Mouse (Mus musculus): ENCODE measurements around the gene Macrod2. TPM values are rescaled to one million over a fixed set of nuclear protein-coding genes. Genes with fewer than 3 reads are reported as not detected.

Gene Macrod2
- polyA plus RNA-seq, 1 experiment, result 16.3 TPM

DNA sequence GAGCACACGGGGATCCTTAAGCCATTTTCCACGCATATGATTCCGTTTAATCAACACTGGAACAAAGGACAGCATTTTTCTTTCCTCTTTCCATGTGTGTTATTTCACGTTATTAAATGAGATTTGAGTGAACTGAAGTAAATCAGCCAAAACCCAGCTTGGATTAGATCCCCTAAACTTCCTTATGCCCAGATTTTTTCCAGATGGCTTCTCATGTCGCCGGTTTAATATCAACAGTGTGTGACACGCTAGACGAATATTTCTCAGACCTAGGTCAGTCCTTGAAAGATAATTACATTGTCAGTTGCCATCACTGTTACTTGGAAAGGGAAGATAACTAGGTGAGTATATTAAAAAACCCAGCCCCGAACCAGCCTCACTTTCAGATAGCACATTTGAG lies 1484.6 kb downstream of the Macrod2 start:
- TF ChIP-seq POLR2A (IDR thresholded peaks at IDR 0.05; ENCODE audit: control insufficient read depth, low read depth, low read length) (no peak), CTCF (IDR thresholded peaks at IDR 0.05; ENCODE audit: control insufficient read depth, insufficient read depth, insufficient replicate concordance, low read depth, low read length) (no peak)
- H3K4me3 ChIP-seq (ENCODE audit: control insufficient read depth, low read depth, low read length), result no peak overlapping the region
- H3K4me1 ChIP-seq (ENCODE audit: control insufficient read depth, insufficient read depth, low read length), result no peaks in the 10 kb centered on the region
- no peaks in the 10 kb centered on the region for H3K36me3 ChIP-seq (ENCODE audit: control insufficient read depth, insufficient read depth, low read length)
- no peak overlapping the region for H3K27ac ChIP-seq (ENCODE audit: control insufficient read depth, insufficient read depth, low read depth, low read length)
- H3K27me3 ChIP-seq (ENCODE audit: control insufficient read depth, insufficient read depth, low read length), result no peaks in the 10 kb centered on the region

DNA sequence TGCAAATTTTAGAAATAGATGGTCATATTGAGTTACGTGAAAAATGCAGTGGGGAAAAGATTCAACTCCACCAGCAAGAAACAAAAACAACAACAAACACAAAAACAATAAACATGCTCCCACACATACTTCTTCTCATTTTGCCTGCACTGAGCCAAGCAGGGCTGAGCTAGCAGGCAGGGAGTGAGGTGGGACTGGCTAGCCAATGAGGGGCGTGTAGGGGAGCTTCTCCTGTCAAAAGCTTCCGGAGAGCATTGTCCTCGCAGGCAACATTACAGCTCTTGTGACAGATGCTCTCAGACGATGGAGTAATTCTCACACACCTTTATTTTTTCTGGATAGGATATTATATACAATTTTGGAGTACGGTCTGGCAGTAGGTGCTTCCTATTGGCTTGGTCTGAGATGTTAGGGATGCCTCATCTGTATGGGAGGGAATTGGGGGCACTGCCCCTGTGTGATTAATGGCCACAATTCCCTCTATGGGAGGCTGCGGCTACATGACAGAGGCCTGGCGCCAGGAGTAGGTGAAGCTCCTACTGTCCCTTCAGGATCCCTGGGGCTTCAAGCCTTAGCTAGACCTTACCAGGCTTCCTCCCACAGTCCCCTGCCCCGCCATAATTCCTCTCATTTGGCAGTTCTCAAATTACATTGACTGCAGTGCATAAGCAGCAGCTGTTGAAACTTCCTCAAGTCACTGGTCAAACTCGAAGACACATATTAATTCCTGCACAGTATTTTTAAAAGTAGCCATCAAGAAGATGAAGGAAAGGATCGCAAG lies 1491.8 kb downstream of the Macrod2 start:
- Histone ChIP-seq H3K4me1 (ENCODE audit: control insufficient read depth, insufficient read depth, low read length) (no peaks in the 10 kb centered on the region), H3K27me3 (ENCODE audit: control insufficient read depth, insufficient read depth, low read length) (no peaks in the 10 kb centered on the region), H3K4me3 (ENCODE audit: control insufficient read depth, low read depth, low read length) (no peak overlapping the region), H3K27ac (ENCODE audit: control insufficient read depth, insufficient read depth, low read depth, low read length) (no peak overlapping the region), H3K36me3 (ENCODE audit: control insufficient read depth, insufficient read depth, low read length) (no peaks in the 10 kb centered on the region)
- TF ChIP-seq POLR2A (IDR thresholded peaks at IDR 0.05; ENCODE audit: control insufficient read depth, low read depth, low read length) (no peak), CTCF (IDR thresholded peaks at IDR 0.05; ENCODE audit: control insufficient read depth, insufficient read depth, insufficient replicate concordance, low read depth, low read length) (no peak)

DNA sequence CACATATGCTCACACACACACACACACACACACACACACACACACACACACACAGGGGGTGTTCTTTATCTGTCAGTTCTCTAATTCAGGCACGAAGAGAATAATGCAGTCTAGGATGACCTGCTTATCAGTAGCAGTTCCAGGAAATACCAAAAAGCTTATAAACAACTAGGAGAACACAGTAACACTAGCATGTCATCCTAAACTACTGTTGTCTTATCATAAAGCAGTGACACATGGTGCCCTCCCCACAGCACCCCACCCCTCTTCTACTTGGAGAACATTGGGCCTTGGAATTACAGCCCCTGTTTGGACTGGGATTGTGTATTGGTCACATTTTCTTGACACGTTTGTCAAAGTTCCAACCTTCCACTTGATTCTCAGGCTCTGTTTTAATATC lies 1494.4 kb downstream of the Macrod2 start:
- TF ChIP-seq POLR2A (IDR thresholded peaks at IDR 0.05; ENCODE audit: control insufficient read depth, low read depth, low read length) (no peak), CTCF (IDR thresholded peaks at IDR 0.05; ENCODE audit: control insufficient read depth, insufficient read depth, insufficient replicate concordance, low read depth, low read length) (no peak)

DNA sequence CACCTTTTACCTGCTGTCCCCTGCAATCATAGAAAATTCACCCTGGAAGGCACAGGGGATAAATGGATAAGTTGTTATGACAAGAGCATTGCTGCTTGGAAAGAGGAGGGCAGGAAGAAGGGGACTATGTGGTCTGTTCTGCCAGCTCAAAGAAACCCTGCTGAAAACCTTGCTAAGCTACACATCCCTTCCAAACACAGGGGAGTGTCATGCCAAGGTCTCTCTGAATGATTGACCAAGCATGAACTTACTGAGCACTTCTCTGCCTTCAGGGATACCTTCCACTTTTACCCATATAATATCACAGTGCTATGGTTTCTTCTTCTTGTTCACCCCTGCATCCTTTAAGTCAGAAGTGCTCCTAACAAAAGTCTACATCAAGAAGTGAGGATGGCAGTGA lies 1502.8 kb downstream of the Macrod2 start:
- Histone ChIP-seq H3K4me1 (ENCODE audit: control insufficient read depth, insufficient read depth, low read length) (no peaks in the 10 kb centered on the region), H3K27me3 (ENCODE audit: control insufficient read depth, insufficient read depth, low read length) (no peaks in the 10 kb centered on the region), H3K27ac (ENCODE audit: control insufficient read depth, insufficient read depth, low read depth, low read length) (no peak overlapping the region), H3K4me3 (ENCODE audit: control insufficient read depth, low read depth, low read length) (no peak overlapping the region), H3K36me3 (ENCODE audit: control insufficient read depth, insufficient read depth, low read length) (no peaks in the 10 kb centered on the region)
- TF ChIP-seq CTCF (IDR thresholded peaks at IDR 0.05; ENCODE audit: control insufficient read depth, insufficient read depth, insufficient replicate concordance, low read depth, low read length) (no peak), POLR2A (IDR thresholded peaks at IDR 0.05; ENCODE audit: control insufficient read depth, low read depth, low read length) (no peak)

More for the DNA sequence above, 1494.4 kb downstream of the Macrod2 start:
- H3K36me3 ChIP-seq (ENCODE audit: control insufficient read depth, insufficient read depth, low read length), result no peaks in the 10 kb centered on the region
- H3K27me3 ChIP-seq (ENCODE audit: control insufficient read depth, insufficient read depth, low read length), result no peaks in the 10 kb centered on the region
- no peak overlapping the region for H3K27ac ChIP-seq (ENCODE audit: control insufficient read depth, insufficient read depth, low read depth, low read length)
- H3K4me1 ChIP-seq (ENCODE audit: control insufficient read depth, insufficient read depth, low read length), result no peaks in the 10 kb centered on the region
- no peak overlapping the region for H3K4me3 ChIP-seq (ENCODE audit: control insufficient read depth, low read depth, low read length)

DNA sequence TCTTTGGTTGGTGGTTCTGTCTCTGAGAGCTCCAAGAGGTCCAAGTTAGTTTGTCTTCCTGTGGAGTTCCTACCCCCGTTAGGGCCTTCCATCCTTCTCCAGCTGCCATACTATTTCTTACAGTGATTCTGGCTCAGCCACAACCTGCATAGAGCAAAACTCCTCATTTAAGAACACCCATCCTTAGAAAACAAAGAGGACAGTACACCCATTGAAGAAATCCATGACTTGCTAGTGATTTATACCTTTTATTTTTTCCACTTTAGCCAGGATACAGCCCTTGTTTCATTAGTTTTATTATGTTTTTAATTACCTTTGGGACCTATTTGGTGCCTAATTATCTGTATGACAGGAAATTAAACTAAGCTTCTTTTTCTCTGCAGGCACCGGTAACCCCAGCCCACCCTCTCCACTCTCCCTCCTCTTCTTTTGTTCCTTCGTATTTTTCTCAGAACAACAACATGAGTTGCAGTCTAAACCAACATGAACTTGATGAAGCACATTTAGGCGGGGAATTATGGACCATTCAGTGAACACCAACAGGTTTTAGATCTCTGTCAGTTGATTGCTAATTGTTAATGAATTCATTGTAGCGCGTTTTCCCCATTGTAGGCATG lies 1516.8 kb downstream of the Macrod2 start:
- no peak overlapping the region for H3K4me3 ChIP-seq (ENCODE audit: control insufficient read depth, low read depth, low read length)
- no peak overlapping the region for H3K27ac ChIP-seq (ENCODE audit: control insufficient read depth, insufficient read depth, low read depth, low read length)
- no peaks in the 10 kb centered on the region for H3K27me3 ChIP-seq (ENCODE audit: control insufficient read depth, insufficient read depth, low read length)
- H3K36me3 ChIP-seq (ENCODE audit: control insufficient read depth, insufficient read depth, low read length), result no peaks in the 10 kb centered on the region
- H3K4me1 ChIP-seq (ENCODE audit: control insufficient read depth, insufficient read depth, low read length), result no peaks in the 10 kb centered on the region
- TF ChIP-seq POLR2A (IDR thresholded peaks at IDR 0.05; ENCODE audit: control insufficient read depth, low read depth, low read length) (no peak), CTCF (IDR thresholded peaks at IDR 0.05; ENCODE audit: control insufficient read depth, insufficient read depth, insufficient replicate concordance, low read depth, low read length) (no peak)

DNA sequence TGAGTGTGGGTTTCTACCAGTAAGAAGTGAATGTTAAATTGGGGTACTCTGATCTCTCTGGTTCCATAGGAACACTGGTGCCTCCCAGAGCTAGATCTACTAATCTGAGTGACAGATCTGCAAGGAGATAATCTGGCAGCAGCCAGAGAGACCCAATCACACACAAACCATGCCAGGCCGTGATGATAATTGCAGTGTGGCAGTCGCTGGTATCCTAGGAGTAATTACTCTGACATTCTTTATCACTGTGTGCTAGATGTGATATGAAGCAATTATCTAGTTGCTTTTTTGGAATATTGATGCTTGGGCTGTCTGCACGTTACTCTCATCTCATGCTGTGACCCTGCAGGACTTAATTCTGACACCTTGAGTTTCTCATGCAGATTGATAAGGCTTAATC lies 1518.4 kb downstream of the Macrod2 start:
- H3K27me3 ChIP-seq (ENCODE audit: control insufficient read depth, insufficient read depth, low read length), result no peaks in the 10 kb centered on the region
- no peaks in the 10 kb centered on the region for H3K36me3 ChIP-seq (ENCODE audit: control insufficient read depth, insufficient read depth, low read length)

DNA sequence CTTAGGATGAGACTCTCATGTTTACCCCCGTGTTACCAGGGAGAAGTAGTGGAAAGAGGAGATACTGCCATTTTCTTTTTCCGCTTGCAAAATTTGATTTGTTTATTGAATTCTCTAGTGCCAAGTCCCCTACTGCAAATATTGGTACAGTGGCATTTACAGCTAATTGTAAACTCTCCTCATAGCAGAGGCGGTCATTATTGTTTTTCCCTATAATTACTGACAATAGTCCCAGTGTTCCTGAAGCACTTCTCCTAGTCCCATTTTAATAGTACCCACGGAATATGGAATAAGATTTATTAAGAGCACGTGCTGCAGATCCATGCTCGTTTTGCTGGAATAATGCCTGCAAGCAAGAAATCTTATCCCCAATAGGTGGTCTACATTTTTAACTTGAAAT lies 1518.8 kb downstream of the Macrod2 start:
- no peaks in the 10 kb centered on the region for H3K4me1 ChIP-seq (ENCODE audit: control insufficient read depth, insufficient read depth, low read length)
- TF ChIP-seq CTCF (IDR thresholded peaks at IDR 0.05; ENCODE audit: control insufficient read depth, insufficient read depth, insufficient replicate concordance, low read depth, low read length) (no peak), POLR2A (IDR thresholded peaks at IDR 0.05; ENCODE audit: control insufficient read depth, low read depth, low read length) (no peak)
- H3K36me3 ChIP-seq (ENCODE audit: control insufficient read depth, insufficient read depth, low read length), result no peaks in the 10 kb centered on the region
- no peaks in the 10 kb centered on the region for H3K27me3 ChIP-seq (ENCODE audit: control insufficient read depth, insufficient read depth, low read length)
- H3K27ac ChIP-seq (ENCODE audit: control insufficient read depth, insufficient read depth, low read depth, low read length), result no peak overlapping the region
- H3K4me3 ChIP-seq (ENCODE audit: control insufficient read depth, low read depth, low read length), result no peak overlapping the region; the same call in 1 of the 2 replicates

More for the DNA sequence above, 1518.4 kb downstream of the Macrod2 start:
- H3K4me1 ChIP-seq (ENCODE audit: control insufficient read depth, insufficient read depth, low read length), result no peaks in the 10 kb centered on the region
- TF ChIP-seq CTCF (IDR thresholded peaks at IDR 0.05; ENCODE audit: control insufficient read depth, insufficient read depth, insufficient replicate concordance, low read depth, low read length) (no peak), POLR2A (IDR thresholded peaks at IDR 0.05; ENCODE audit: control insufficient read depth, low read depth, low read length) (no peak)
- no peak overlapping the region for H3K27ac ChIP-seq (ENCODE audit: control insufficient read depth, insufficient read depth, low read depth, low read length)
- H3K4me3 ChIP-seq (ENCODE audit: control insufficient read depth, low read depth, low read length), result no peak overlapping the region; the same call in 1 of the 2 replicates

All from testis, adult 2 months (tissue).